Mouse (Mus musculus): Measurements from ENCODE around the gene Zswim8. TPM values are rescaled to one million over a fixed set of nuclear protein-coding genes. Genes with fewer than 3 reads are reported as not detected.

Zswim8 gene
- total RNA-seq, 4 experiments from 2014 or later, result 24.2 to 32.0 (median 26.4) TPM

GRCm38 (mm10) chr14:20730853-20731602, 23.7 kb downstream of the Zswim8 start:
- DNase-seq (ENCODE audit: low spot score in 2 of 2), result no peak

GRCm38 (mm10) chr14:20733041-20733951, 25.9 kb downstream of the Zswim8 start:
- no peak for DNase-seq (ENCODE audit: low spot score in 2 of 2)

- peak; percentile 83 to 85 for DNase-seq (ENCODE audit: low spot score in 2 of 2)
Measured at GRCm38 (mm10) chr14:20733952-20734774, 26.8 kb downstream of the Zswim8 start, which contains the start of gene Ndst2. Gene Ndst2, minus strand, starts transcription at chr14:20734562.

DNA sequence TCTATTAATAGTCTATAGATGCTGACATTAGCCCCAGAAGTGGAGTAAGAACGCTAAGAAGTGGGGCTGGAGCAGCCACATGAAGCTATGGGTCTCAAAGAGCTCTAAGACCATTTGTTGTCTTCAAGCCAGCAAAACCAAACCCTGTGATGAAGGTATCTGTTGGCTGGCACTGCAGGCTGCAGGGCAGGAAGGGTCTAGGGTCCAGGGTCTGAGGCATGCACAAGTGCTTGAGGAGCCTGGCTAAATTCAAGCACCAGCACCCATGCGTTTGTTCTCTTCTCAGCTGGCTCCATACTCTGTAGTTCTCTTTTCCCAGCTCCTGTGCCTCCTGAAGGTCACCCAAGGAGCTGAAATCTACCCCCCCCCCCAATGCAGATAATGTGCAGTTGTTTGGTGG, 27.7 kb downstream of the Zswim8 start:
- no peak for DNase-seq (ENCODE audit: low spot score in 2 of 2)

- DNase-seq (ENCODE audit: low spot score in 2 of 2), result no peak
Measured at GRCm38 (mm10) chr14:20735892-20736390, 28.6 kb downstream of the Zswim8 start.

- DNase-seq (ENCODE audit: low spot score in 2 of 2), result peak; percentile 36 to 41
Measured at GRCm38 (mm10) chr14:20737306-20737705, 30.0 kb downstream of the Zswim8 start.

- DNase-seq (ENCODE audit: low spot score in 2 of 2), result no peak
Measured at GRCm38 (mm10) chr14:20738511-20738910, 31.2 kb downstream of the Zswim8 start.

DNA sequence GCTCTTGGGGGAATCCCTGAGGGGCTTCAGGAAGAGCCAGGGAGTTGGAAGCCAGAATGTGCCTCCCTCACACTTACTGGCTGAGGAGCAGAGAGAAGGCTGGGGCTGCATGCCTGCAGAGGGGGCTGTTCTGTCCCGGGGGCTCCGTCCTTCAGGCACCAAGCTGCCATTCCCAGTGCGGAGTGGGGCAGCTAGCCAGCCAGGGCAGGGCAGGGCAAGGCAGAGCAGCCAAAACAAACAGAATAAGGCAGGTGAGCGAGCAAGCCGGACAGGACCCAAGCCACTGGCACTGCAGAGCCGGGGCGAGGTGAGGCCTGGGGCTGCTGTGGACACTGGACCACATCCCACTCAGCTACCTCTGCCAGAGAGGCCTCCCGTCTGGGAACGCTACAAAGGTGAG, 33.9 kb downstream of the Zswim8 start:
- no peak for DNase-seq (ENCODE audit: low spot score in 2 of 2)

DNA sequence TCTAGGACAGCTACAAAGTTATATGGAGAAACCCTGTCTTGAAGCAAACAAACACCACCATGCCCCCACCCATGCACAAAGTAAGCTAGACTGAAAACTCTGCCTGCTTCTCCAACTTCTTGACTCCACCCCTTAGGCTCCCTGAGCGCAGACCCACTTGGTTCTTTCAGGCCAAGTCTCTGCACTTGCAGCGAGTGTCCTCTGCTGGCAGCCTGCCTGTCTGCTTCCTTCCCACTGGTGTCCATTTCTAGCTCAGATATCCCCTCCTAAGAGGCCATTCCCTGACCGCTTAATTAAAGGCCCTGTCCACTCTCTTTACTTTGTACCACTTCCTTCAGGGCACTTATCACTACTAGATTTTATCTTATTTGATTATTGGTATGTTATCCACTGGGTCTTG, 36.3 kb downstream of the Zswim8 start:
- DNase-seq (ENCODE audit: low spot score in 2 of 2), result peak in 1 of 2 experiments; percentile 53

DNA sequence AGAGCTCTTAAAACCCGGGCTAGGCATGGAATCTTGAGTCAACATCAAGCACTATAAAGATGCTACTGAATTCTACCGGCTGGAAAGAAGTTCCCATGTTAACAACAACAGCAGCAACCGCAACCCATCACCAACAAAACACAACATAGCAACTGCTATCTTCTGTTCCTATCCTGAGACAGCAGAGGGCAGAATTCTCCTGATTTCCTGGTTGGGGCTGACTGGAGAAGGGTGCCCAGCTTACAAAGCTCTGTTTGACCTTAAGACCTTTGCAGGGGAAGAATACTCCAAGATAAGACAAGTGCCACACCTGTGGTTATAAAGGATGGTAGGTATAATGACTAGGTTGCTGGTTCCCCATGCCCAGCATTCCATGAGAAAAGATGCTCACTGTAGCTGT, 39.6 kb downstream of the Zswim8 start:
- no peak for DNase-seq (ENCODE audit: low spot score in 2 of 2)

- DNase-seq (ENCODE audit: low spot score in 2 of 2), result no peak
Measured at GRCm38 (mm10) chr14:20748388-20748787, 41.0 kb downstream of the Zswim8 start.

- DNase-seq (ENCODE audit: low spot score in 2 of 2), result no peak
Measured at GRCm38 (mm10) chr14:20749494-20750051, 42.2 kb downstream of the Zswim8 start.

DNA sequence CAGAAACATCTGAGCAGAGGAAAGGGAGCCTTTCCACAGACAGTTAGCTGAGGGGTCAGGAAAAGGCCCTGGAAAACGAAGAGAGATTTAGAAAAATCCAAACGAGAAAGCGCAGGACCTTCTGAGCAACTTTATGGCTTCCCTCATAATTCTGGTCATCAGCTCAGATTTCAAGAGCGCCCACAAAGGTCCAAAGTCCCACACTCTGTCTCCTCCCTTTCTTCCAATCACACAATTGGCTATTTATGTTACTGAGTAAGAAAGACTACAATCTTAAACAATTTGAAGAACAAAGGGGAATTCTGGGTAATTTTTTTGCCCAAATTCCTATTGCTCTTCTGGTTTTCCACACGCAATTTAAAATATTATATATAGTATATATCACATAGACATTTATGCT, 43.2 kb downstream of the Zswim8 start:
- no peak for DNase-seq (ENCODE audit: low spot score in 2 of 2)

DNA sequence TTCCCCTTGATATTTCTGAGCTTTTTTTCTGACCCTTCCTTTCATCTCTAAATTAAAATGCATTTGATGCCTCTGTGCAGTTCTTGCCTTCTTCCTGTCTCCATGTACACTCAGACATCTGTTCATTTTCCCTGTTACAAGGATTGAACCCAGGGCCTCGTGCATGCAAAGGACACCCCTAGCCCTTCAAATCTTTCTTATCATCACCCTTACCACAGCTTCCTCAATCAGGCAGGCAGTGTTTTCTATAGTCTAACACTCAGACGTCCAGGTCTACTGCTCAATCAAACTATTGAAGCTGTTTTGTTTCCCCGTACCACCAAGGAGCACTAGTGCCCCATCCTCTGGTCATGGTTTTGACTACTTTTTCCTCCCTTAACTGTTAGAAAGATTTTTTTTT, 46.4 kb downstream of the Zswim8 start:
- DNase-seq (ENCODE audit: low spot score in 2 of 2), result no peak

DNA sequence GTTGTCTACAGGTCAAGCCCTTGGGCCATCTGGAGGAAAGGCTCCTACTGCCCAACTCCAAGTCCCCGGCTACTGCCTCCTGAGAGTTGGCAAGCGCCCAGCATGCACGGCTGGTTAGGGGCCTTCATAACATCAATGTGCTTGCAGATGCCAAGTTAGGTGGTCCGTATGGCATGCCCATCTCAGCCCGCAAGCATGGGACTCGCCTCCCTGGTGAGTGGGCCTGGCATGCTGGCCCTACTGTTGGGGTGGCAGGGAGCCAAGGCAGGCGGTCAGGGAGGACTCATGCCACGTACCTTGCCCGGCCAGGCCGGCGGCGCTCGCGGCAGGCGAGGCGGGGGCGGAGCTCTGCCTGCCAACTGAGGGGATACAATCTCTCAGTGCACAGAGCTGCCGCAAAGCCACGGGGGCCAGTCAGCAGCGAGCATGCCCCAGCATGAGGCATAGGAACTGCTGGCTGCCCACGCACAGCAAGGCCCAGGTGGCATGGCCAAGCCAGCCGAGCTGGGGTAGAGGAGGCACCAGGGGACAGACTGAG, 50.1 kb downstream of the Zswim8 start:
- DNase-seq (ENCODE audit: low spot score in 2 of 2), result peak in 1 of 2 experiments; percentile 52

GRCm38 (mm10) chr14:20758768-20759435, 51.5 kb downstream of the Zswim8 start:
- DNase-seq (ENCODE audit: low spot score in 2 of 2), result no peak

DNA sequence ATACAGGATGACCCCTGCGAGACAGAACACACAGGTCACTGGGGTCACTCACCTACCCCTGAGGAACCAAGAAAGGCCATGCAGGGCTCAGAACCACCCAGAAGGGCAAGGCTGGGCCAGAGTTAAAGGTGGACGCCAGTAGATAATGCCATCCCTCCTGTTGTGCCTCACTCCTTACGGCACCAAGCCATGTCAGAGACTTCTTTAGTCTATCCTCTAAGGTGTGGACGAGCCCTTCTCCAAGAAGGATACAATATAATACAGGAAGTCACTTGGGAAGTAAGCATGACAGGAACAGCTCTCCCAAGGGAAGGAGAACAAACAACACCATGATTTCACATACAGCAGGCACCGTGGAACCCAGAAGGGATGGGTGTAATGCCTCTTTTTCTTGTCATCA, 57.6 kb downstream of the Zswim8 start:
- DNase-seq (ENCODE audit: low spot score in 2 of 2), result no peak

DNA sequence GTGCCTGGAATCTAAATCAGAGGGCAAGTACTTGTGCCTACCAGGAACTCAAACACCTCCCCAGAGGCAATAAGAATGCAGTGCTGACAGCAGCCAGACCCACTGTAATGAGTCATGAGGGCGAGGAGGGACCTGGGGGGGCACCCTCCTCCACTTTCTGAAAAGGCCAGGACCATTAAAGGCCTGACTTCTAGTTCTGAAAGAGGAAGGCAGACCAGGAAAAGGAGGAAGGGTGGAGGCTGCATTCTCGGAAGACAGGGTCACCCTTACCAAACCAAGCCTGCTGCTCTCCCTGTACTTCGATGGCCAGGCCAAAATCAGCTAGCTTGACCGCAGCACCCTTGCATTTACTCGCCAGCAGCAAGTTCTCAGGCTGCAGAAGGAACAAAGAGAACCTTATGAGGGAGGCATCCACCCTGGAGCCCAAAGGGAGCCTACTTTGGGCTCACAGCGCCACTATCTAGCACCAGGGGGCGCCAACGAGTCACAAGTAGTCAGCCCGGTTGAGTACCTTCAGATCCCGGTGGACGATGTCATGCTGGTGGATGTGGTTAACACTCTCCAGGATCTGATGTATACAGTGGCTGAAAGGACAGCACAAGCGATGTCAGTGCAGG, 58.4 kb downstream of the Zswim8 start:
- peak; percentile 81 to 89 for DNase-seq (ENCODE audit: low spot score in 2 of 2)

GRCm38 (mm10) chr14:20767936-20768335, 60.6 kb downstream of the Zswim8 start:
- no peak for DNase-seq (ENCODE audit: low spot score in 2 of 2)

DNA sequence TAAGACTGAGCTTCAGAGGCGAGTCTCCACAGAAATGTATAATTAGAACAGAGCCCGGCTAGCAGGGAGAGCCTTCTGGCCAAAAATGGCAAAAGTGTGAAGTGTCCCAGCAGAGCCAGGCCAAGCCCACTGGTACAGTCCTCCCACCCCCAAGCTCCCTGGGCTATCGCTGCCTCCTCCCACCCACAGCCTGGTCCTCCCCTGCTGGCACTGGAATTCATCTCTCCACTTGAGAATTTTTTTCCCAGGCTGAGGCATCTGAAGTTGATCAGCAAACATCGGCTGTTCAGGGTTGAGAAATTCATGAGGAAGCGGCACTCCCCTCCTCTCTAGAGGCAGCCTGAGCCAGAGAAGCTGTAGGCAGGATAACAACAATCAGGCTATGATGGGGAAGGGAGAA, 61.2 kb downstream of the Zswim8 start:
- DNase-seq (ENCODE audit: low spot score in 2 of 2), result no peak
